In genomic region chr1:87213735-87214704, GRCm38 (mm10) we compare ENCODE assay signal across 8 mouse cellular contexts. TPM values are rescaled to one million over a fixed set of nuclear protein-coding genes. Genes with fewer than 3 reads are reported as not detected.
DNase-seq lines count a peak whose midpoint lies in the region; ATAC-seq lines count a peak whose summit lies in the region.

TSS of gene Eif4e2 (plus strand) at chr1:87213914.

- no peaks in the 10 kb centered on the region for H3K27me3 ChIP-seq in heart, embryonic 14.5 days (ENCODE audit: control insufficient read depth, insufficient read depth, low read length)
- H3K27me3 ChIP-seq in liver, embryonic 13.5 days, result no peaks in the 10 kb centered on the region
- H3K27me3 ChIP-seq in stomach, embryonic 16.5 days (ENCODE audit: control insufficient read depth, insufficient read depth, low read length), result no peaks in the 10 kb centered on the region

- H3K9ac ChIP-seq in heart, embryonic 14.5 days (ENCODE audit: low read length), result peak within 1 kb of the TSS; percentile 96
- H3K9ac ChIP-seq in liver, embryonic 13.5 days, result peak within 1 kb of the TSS; percentile 99
- H3K9ac ChIP-seq in stomach, embryonic 16.5 days (ENCODE audit: low read length), result peak within 1 kb of the TSS; percentile 100

- H3K4me3 ChIP-seq in heart, embryonic 14.5 days (ENCODE audit: control insufficient read depth in 1 of 2, insufficient read depth in 1 of 2, low read depth in 1 of 2, low read length in 2 of 2), result peak within 1 kb of the TSS; percentile 72 to 81
- peak within 1 kb of the TSS; percentile 95 for H3K4me3 ChIP-seq in liver, embryonic 13.5 days (replicated peaks)
- peak within 1 kb of the TSS; percentile 86 for H3K4me3 ChIP-seq in stomach, embryonic 16.5 days (replicated peaks; ENCODE audit: low read length)

- peak; percentile 82 for DNase-seq in c-Kit-negative CD71-positive TER-119-positive erythroid progenitor cells, embryonic 14.5 days (ENCODE audit: low read depth, low spot score)
- peak; percentile 69 for DNase-seq in fibroblast of lung, adult 2 months (ENCODE audit: low read depth)
- DNase-seq in kidney, postnatal 14 days, result peak; percentile 96
- DNase-seq in liver, embryonic 13.5 days, result peak; percentile 91
- peak; percentile 95 for DNase-seq in neural tube, embryonic 10.5 days (ENCODE audit: extremely low spot score, low spot score)

- H3K4me2 ChIP-seq in heart, embryonic 14.5 days (ENCODE audit: low read length), result peak within 1 kb of the TSS; percentile 67
- H3K4me2 ChIP-seq in liver, embryonic 13.5 days, result peak within 1 kb of the TSS; percentile 83
- peak within 1 kb of the TSS; percentile 80 for H3K4me2 ChIP-seq in stomach, embryonic 16.5 days (ENCODE audit: low read depth, low read length)

- under 1% methylated on average over 87 of the region's 99 CpGs for WGBS in heart, embryonic 14.5 days
- under 1% methylated on average over 85 of the region's 99 CpGs for WGBS in liver, embryonic 13.5 days (ENCODE audit: insufficient replicate concordance)
- WGBS in stomach, embryonic 16.5 days, result under 1% methylated on average over 94 of the region's 99 CpGs

- peaks cover 5% of the 10 kb centered on the region; the same call in 1 of the 2 replicates for H3K36me3 ChIP-seq in heart, embryonic 14.5 days (ENCODE audit: control insufficient read depth, insufficient read depth, low read length)
- peaks cover 9% of the 10 kb centered on the region; the same call in 1 of the 2 replicates for H3K36me3 ChIP-seq in liver, embryonic 13.5 days
- no peaks in the 10 kb centered on the region for H3K36me3 ChIP-seq in stomach, embryonic 16.5 days (ENCODE audit: control insufficient read depth, insufficient read depth, low read length)

- ATAC-seq in CD4-positive, CD25-positive, alpha-beta regulatory T cell, adult 4 months, result peak; percentile 88
- ATAC-seq in heart, embryonic 14.5 days (ENCODE audit: insufficient number of reproducible peaks, insufficient read depth, low FRiP score, low read depth), result peak; percentile 96
- ATAC-seq in liver, embryonic 13.5 days (ENCODE audit: low read depth), result peak; percentile 97
- ATAC-seq in stomach, embryonic 16.5 days (ENCODE audit: insufficient read depth, low FRiP score), result peak; percentile 96

- peaks cover 8 to 24% of the 10 kb centered on the region in 2 experiments for H3K4me1 ChIP-seq in heart, embryonic 14.5 days (ENCODE audit: control insufficient read depth in 2 of 2, insufficient read depth in 2 of 2, low read length in 2 of 2)
- H3K4me1 ChIP-seq in liver, embryonic 13.5 days (replicated peaks), result peaks cover 47% of the 10 kb centered on the region
- peaks cover 16% of the 10 kb centered on the region for H3K4me1 ChIP-seq in stomach, embryonic 16.5 days (ENCODE audit: control insufficient read depth, insufficient read depth, low read length)

- H3K9me3 ChIP-seq in heart, embryonic 14.5 days (ENCODE audit: control insufficient read depth, low read length), result no peaks in the 10 kb centered on the region
- no peaks in the 10 kb centered on the region for H3K9me3 ChIP-seq in liver, embryonic 13.5 days (replicated peaks)
- H3K9me3 ChIP-seq in stomach, embryonic 16.5 days (replicated peaks; ENCODE audit: control insufficient read depth, low read length), result no peaks in the 10 kb centered on the region

- H3K27ac ChIP-seq in heart, embryonic 14.5 days (replicated peaks in 1 of 2; ENCODE audit: control insufficient read depth in 1 of 2, insufficient read depth in 1 of 2, low read depth in 2 of 2, low read length in 2 of 2), result peak within 1 kb of the TSS; percentile 95 to 99
- H3K27ac ChIP-seq in liver, embryonic 13.5 days, result peak within 1 kb of the TSS; percentile 99
- H3K27ac ChIP-seq in stomach, embryonic 16.5 days (ENCODE audit: low read length), result peak within 1 kb of the TSS; percentile 99

RNA-seq across cellular contexts. Expression of gene Eif4e2, which starts in this region (rescaled TPM):
- 100 to 1,000 TPM; 101 to 133 TPM for polyA plus RNA-seq in CD4-positive, CD25-positive, alpha-beta regulatory T cell, adult 4 months (2017; shearing (Covaris generic))
- polyA plus RNA-seq in heart, embryonic 14.5 days (2014; fragmentation: Nextera tagmentation; extraction: Ambion mirVana), result 101 TPM in 2 replicates
- polyA plus RNA-seq in liver, embryonic 13.5 days (2015; fragmentation: Nextera tagmentation; extraction: Ambion mirVana), result 101 and 109 TPM in 2 replicates
- polyA plus RNA-seq in stomach, embryonic 16.5 days (2015; fragmentation: Nextera tagmentation; extraction: Ambion mirVana), result 147 and 150 TPM in 2 replicates

Comparison
In these comparisons a context has a peak if more than half of its experiments do, and no peak if none do; other contexts are left out.
1. Peak in every context shown above with its lines: DNase-seq, ATAC-seq, H3K4me3 ChIP-seq and H3K27ac ChIP-seq.